Mouse (Mus musculus) embryonic stem cell, embryonic (primary cell): ENCODE data around the gene Lasp1.
"Not testable (repeated sequence)": the region's sequence is repeated elsewhere in the genome, so short reads cannot be mapped to it uniquely, and the experiment has no call there.

Experiments
- CTCF ChIA-PET, 4 experiments: fragments of 300-600 bp in 2 of 4; fragments of 350-600 bp in 2 of 4; sonication (Branson Sonifier 250); formaldehyde crosslinking; loops; one replicate each; lab custom pipeline; 2022; ENCODE audit warnings: inconsistent platforms in 2 of 4; lab: Charles Lee
- POLR2A ChIA-PET, 4 experiments: fragments of 300-600 bp in 2 of 4; fragments of 350-600 bp in 2 of 4; sonication (Branson Sonifier 250); formaldehyde crosslinking; loops; one replicate each; lab custom pipeline; 2022; ENCODE audit warnings: antibody characterized with exemption in 4 of 4, inconsistent platforms in 1 of 4; lab: Charles Lee

Lasp1 gene

DNA sequence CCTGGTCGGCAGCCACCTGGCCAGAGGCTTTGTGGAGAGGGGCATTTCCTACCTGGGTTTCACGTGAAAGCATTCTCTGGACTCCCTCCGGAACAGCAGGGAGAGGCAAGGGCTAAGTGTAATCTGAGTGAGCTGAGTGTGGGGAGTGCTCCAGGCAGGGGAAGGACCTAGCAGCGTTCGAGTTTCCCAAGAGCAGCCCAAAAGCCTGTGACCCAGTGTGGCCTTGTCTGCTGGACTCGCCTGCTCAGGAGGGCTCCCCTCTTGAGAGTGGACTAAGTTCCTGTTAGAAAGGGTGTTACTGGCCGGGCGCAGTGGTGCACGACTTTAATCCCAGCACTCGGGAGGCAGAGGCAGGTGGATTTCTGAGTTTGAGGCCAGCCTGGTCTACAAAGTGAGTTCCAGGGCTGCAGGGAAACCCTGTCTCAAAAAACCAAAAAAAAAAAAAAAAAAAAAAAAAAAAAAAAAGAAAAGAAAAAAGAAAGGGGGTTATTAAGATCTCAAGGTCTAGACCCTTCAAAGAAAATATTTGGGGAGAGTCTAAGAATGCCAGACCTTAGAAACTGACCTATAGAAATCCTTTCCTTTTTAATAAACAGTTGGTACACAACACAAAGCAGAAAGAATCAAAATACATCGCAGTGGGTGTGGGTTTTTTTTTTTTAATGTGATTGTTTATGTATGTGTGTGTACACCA is 40.8 kb downstream of the Lasp1 start:
- CTCF ChIA-PET: interaction anchor here in 2 of 4 experiments (0.8 to 1.6 kb wide), 5 partner anchors 16 to 46 kb away, joined by 3 to 15 read pairs (median 4); no protein-coding TSS in a partner anchor
- POLR2A ChIA-PET: interaction anchor here (0.5 to 3.6 kb wide), 35 partner anchors 8 to 265 kb away, joined by 3 to 37 read pairs (median 4); partner anchors contain the start of genes Rpl23 (in 2 of the 4), Fbxo47 (in 1 of the 4) and Lasp1 (in 1 of the 4)

DNA sequence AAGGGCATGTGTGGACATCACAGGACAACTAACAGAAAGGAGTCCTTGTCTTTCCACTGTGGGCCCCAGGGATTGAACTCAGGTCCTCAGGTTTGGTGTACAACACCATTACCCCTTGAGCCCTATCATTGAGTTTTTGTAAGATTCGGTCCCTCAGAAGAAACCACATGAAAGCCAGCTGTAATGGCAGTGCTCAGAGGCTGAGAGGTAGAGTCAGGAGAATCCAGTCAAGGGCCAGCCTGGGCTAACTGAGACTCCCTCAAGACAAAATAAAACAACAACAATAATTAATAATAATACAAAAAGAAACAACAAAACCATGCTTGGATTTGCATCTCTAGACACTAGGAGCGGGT is 41.3 kb downstream of the Lasp1 start:
- ChIA-PET POLR2A (interaction anchor here (0.7 to 3.6 kb wide), 47 partner anchors 9 to 227 kb away, joined by 3 to 37 read pairs (median 6); partner anchors contain the start of genes Rpl23 (in 4 of the 4), Lasp1 (in 3 of the 4), 1700001P01Rik (in 2 of the 4) and Fbxo47 (in 1 of the 4)), CTCF (interaction anchor here (0.6 to 2.4 kb wide), 14 partner anchors 9 to 178 kb away, joined by 3 to 15 read pairs (median 4); no protein-coding TSS in a partner anchor)

DNA sequence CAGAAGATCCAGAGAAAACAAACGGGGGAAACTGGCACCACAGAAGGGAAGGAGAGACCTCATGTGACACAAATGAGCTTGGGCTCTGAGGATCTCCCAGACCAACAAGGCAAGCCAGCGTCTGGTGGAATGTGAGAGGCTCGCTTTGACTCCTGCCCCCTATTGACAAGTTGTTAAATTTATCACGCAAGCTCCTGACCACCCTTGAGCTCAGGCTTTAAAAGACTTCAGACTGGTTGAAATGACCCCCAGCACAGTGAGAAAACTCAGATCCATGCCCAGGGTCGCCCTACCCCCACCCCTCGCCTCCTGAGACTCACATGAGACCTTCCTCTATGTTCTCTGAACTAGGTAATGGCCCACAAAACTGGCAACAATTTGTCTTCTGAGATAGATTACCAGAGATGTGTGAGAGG is 41.7 kb downstream of the Lasp1 start, which contains the start of gene B230217C12Rik:
Gene B230217C12Rik (plus strand): TSS at position 242 of the 416 bp plus-strand sequence.
- ChIA-PET POLR2A (interaction anchor here (0.5 to 3.6 kb wide), 77 partner anchors 7 to 425 kb away, joined by 3 to 37 read pairs (median 5); partner anchors contain the start of genes Rpl23 (in 4 of the 4), Fbxo47 (in 3 of the 4), Lasp1 (in 3 of the 4) and 1700001P01Rik (in 2 of the 4)), CTCF (interaction anchor here (0.5 to 2.4 kb wide), 27 partner anchors 9 to 196 kb away, joined by 3 to 15 read pairs (median 3); no protein-coding TSS in a partner anchor)

DNA sequence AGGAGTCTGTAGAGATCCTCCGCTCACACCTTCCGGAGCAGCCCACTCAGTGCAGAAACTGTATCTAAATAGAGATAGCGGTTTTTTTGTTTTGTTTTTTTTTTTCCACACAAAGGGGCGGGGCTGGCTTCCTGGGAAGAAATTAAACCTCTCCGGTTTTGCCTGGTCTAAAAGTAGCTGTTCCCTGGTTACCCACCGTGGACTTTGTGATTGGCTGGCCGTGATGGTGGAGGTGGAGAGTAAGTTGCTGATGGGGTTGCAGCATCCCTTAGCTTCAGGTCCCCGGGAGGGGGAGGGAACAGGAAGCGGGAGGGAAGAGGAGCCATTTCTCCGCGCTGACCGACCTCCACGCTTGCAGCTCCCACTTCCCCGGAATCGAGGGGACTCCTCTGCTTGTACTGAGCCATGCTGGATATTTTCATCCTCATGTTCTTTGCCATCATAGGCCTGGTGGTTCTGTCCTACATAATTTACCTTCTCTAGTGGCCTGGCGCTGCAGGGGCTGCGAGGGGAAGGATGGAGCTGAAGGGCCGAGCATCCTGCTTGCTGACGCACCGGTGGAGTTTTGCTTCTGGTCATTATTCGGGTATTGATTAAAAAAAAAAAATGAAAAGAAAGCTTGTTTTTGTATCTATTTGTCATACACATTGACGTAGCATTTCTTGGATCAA is 42.3 kb downstream of the Lasp1 start:
- POLR2A ChIA-PET: interaction anchor here (0.5 to 3.6 kb wide), 88 partner anchors 8 to 1346 kb away, joined by 3 to 37 read pairs (median 4); partner anchors contain the start of genes Rpl23 (in 4 of the 4), Fbxo47 (in 3 of the 4), Lasp1 (in 3 of the 4) and 1700001P01Rik (in 2 of the 4)

DNA sequence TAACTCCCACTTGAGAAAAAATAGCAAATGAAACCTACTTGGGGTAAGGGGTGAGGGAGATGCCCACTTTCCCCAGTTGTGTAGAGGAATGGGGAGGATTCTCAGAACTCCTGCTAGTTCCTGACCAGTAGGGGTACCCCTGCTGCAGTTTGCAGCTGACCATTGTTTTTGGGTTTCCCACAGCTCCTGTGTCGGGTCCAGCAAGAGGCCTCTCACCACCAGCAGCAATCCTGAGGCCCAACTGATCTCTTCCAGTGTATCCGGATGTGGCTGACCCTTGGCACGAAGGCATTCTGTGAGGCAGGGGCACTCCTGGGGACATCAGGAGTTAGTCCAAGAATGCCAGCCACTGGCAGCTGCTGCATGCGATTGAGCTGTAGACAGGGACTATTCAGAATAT is 43.2 kb downstream of the Lasp1 start:
- CTCF ChIA-PET: interaction anchor here (0.6 to 2.4 kb wide), 8 partner anchors 8 to 105 kb away, joined by 3 to 10 read pairs (median 4); no protein-coding TSS in a partner anchor
- POLR2A ChIA-PET: interaction anchor here (0.6 to 3.6 kb wide), 38 partner anchors 7 to 869 kb away, joined by 3 to 37 read pairs (median 4); partner anchors contain the start of genes Fbxo47 (in 2 of the 4), Lasp1 (in 2 of the 4), Rpl23 (in 2 of the 4) and 1700001P01Rik (in 1 of the 4)

More for the DNA sequence above, 42.3 kb downstream of the Lasp1 start:
- CTCF ChIA-PET: interaction anchor here (0.5 to 2.4 kb wide), 32 partner anchors 9 to 820 kb away, joined by 3 to 15 read pairs (median 3); no protein-coding TSS in a partner anchor

GRCm38 (mm10) chr11:97850367-97850766 is 51.6 kb downstream of the Lasp1 start:
- POLR2A ChIA-PET: interaction anchor here (0.6 to 3.2 kb wide), 14 partner anchors 9 to 352 kb away, joined by 3 to 14 read pairs (median 4); partner anchors contain the start of genes B230217C12Rik (in 3 of the 4) and Lasp1 (in 1 of the 4)
- CTCF ChIA-PET: interaction anchor here in 2 of 4 experiments (0.6 to 1.1 kb wide), 4 partner anchors 9 to 238 kb away, joined by 4 to 10 read pairs (median 4); partner anchors contain the start of genes B230217C12Rik (in 2 of the 2) and Lasp1 (in 1 of the 2)

- CTCF ChIA-PET: no interaction called here
- POLR2A ChIA-PET: interaction anchor here in 2 of 4 experiments (1.2 to 3.2 kb wide), 2 partner anchors 10 to 11 kb away, joined by 3 to 14 read pairs; partner anchors contain the start of gene B230217C12Rik (in 2 of the 2)
These were observed 52.8 kb downstream of the Lasp1 start for GRCm38 (mm10) chr11:97851601-97852000.

GRCm38 (mm10) chr11:97855473-97855872 is 56.7 kb downstream of the Lasp1 start:
- POLR2A ChIA-PET: interaction anchor here in 3 of 4 experiments (0.6 to 2.0 kb wide), 5 partner anchors 14 to 80 kb away, joined by 3 to 8 read pairs (median 3); partner anchors contain the start of genes 1700001P01Rik (in 1 of the 3) and Fbxo47 (in 1 of the 3)
- CTCF ChIA-PET: interaction anchor here in 2 of 4 experiments (0.6 to 0.7 kb wide), 2 partner anchors 14 to 713 kb away, joined by 3 to 4 read pairs; partner anchors contain the start of gene B230217C12Rik (in 1 of the 2)

DNA sequence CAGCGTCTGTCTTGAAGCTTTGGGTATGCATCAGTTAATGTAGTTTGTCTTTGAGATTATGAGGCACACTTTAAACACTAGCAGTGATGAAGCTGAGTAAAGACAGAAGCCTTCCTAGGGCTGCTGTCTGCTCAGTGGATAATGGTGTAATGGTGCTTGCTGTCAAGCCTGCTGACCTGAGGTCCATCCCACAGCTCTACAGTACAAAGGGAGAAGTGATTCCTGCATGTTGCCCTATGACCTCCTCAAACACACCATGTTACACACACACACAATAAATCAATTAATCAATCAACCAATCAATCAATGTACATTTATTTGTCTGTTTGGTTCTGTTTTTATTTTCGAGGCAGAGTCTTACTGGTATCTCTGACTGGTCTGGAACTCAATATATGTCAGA is 63.3 kb downstream of the Lasp1 start:
- ChIA-PET CTCF (interaction anchor here in 1 of 4 experiments (0.6 kb wide), 1 partner anchor 17 kb away, joined by 3 read pairs; no protein-coding TSS in a partner anchor), POLR2A (no interaction called here)

DNA sequence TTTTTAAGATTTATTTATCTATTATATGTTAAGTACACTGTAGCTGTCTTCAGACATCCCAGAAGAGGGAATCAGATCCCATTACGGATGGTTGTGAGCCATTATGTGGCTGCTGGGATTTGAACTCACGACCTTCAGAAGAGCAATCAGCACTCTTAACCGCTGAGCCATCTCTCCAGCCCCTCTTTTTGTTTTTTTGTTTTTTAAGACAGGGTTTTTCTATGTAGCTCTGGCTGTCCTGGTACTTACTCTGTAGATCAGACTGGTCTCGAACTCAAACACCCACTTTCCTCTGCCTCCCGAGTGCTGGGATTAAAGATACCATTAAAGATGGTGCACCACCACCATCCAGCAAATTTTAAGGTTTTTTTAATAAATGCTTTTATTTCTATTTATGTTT is 66.6 kb downstream of the Lasp1 start:
- POLR2A ChIA-PET: interaction anchor here (0.6 to 1.6 kb wide), 7 partner anchors 8 to 127 kb away, joined by 3 to 4 read pairs (median 3); partner anchors contain the start of gene Fbxo47 (in 1 of the 4)
- CTCF ChIA-PET: interaction anchor here in 1 of 4 experiments (0.7 kb wide), 1 partner anchor 337 kb away, joined by 3 read pairs; the partner anchor contains the start of gene Cdk12

- ChIA-PET CTCF (no interaction called here), POLR2A (interaction anchor here in 2 of 4 experiments (1.4 to 1.6 kb wide), 2 partner anchors 17 to 122 kb away, joined by 3 to 4 read pairs; partner anchors contain the start of gene Fbxo47 (in 1 of the 2))
These were observed 67.5 kb downstream of the Lasp1 start for GRCm38 (mm10) chr11:97866091-97866888.

DNA sequence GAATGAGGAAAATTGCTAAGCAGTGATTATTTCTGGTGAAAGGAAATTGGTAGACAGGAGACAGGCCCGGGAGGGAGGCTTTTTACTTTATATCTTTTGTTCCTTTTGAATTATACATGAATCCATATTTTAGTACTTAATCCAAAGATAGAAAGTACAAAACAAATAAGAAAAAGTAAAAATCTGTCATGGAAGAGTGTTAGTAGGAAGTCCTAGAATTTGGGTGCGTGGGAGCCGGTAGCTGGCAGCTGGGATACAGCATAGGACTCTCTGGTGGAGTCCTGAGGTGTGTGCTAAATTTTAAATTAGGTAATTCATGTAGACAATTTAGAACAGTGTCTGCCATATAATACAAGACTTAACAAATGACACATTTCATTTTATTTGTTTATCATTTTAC is 68.8 kb downstream of the Lasp1 start:
- ChIA-PET CTCF (interaction anchor here in 1 of 4 experiments (0.5 kb wide), 1 partner anchor 46 kb away, joined by 4 read pairs; no protein-coding TSS in a partner anchor), POLR2A (no interaction called here)

- CTCF ChIA-PET: not testable (repeated sequence)
- POLR2A ChIA-PET: interaction anchor here in 1 of 4 experiments (1.1 to 1.4 kb wide), 3 partner anchors 11 to 17 kb away, joined by 3 read pairs; partner anchors contain the start of gene Fbxo47
These were observed 73.6 kb downstream of the Lasp1 start for GRCm38 (mm10) chr11:97872378-97872777.

DNA sequence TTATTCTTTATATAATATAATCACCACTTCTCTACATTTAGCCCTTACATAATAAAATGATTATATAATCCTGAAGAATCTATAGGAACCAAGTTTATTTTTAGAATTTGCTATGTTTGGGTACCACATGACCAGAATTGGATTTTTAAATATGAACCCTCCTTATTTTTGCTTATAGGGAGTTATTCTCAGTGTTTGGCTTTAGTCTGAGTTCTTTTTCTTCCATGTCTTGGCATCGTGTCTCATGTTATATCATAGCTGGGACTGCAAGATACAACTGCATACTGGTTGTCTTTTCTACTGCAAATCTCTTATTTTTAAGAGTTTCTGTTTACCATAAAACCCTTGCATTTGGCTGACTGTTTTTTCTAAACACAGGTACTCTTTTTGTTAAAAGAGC is 75.6 kb downstream of the Lasp1 start:
- ChIA-PET POLR2A (interaction anchor here in 1 of 4 experiments (1.1 kb wide), 1 partner anchor 65 kb away, joined by 3 read pairs; no protein-coding TSS in a partner anchor), CTCF (interaction anchor here in 1 of 4 experiments (0.9 kb wide), 1 partner anchor 26 kb away, joined by 3 read pairs; no protein-coding TSS in a partner anchor)

DNA sequence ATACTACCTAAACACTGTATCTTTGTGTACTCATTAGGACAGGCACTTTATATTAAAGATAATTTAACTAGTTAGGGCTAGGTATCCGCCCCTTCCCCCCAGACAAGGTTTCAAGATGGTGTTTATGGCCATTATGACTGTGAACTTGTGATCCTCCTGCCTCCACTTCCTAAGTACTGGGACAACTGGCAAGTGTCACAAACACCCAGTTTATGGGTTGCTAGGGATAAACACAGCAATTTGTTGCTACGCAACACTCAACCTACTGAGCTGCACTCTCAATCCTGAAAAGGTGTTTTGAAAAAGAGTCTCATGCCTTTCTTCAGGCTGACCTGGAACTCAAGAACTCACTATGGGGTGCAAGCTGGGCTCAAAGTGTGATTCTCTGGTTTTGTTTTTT is 78.5 kb downstream of the Lasp1 start:
- ChIA-PET POLR2A (interaction anchor here in 3 of 4 experiments (0.6 to 2.7 kb wide), 5 partner anchors 74 to 150 kb away, joined by 3 to 7 read pairs (median 4); partner anchors contain the start of genes Lasp1 (in 1 of the 3), Rpl19 (in 1 of the 3) and Rpl23 (in 1 of the 3)), CTCF (interaction anchor here in 1 of 4 experiments (0.5 kb wide), 1 partner anchor 84 kb away, joined by 7 read pairs; no protein-coding TSS in a partner anchor)

GRCm38 (mm10) chr11:97880362-97880761 is 81.6 kb downstream of the Lasp1 start:
- ChIA-PET CTCF (interaction anchor here in 3 of 4 experiments (0.6 to 1.3 kb wide), 6 partner anchors 40 to 217 kb away, joined by 3 to 7 read pairs (median 4); partner anchors contain the start of genes B230217C12Rik (in 1 of the 3) and Mllt6 (in 1 of the 3)), POLR2A (interaction anchor here in 3 of 4 experiments (0.6 to 1.1 kb wide), 6 partner anchors 26 to 140 kb away, joined by 3 to 7 read pairs (median 3); partner anchors contain the start of genes Lasp1 (in 2 of the 3) and Rpl23 (in 1 of the 3))
